Mouse (Mus musculus): ENCODE results near the gene Ncaph2. TPM values are rescaled to one million over a fixed set of nuclear protein-coding genes. Genes with fewer than 3 reads are reported as not detected.
A peak's percentile ranks its signal among the peaks of the same experiment; 100 is the strongest.

Gene Ncaph2
- polyA plus RNA-seq, 1 experiment from 2014 or later: 186 TPM

DNA sequence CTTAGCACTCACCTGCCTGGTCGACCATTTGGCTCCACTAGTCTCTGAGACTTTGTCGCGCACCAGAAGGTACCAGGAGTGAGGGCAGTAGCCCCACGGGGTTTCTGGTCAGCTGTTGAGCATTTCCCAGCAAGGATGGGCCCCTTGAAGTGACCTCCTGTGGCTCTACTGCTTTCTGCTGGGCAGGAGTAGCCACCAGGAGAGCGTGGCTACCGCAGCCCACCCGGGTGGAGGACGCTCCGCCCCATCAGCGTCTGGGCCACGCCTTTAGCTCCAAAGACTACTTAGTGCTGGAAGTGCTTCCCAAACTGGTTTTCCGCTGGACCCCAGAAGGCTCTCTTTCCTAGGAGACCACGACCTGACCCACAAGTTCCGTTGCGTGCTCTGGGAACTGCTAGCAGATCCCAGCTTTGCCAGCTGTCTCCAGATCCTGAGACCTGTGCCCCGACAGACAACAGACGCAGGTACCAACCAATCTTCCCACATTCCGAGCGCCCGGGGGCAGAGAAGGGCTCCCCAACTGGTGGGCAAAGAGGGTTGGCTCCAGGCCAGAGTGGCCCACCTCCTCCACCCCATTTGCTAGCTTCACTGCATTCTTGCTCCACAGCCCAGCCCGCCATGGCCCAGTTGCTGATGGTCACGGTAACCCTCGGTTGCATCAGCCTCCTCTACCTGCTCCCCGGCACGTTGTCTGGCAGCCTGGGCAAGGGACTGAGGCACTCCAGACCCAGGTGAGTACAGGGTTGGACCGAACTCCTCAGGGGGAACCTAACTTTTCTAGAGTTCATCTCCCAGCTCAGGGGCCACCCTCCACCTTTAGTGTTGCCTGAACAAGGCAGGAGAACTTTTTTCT is 32.6 kb upstream of the Ncaph2 start, which contains the start of gene Adm2:
Adm2 (plus strand) TSS at position 51 of the 853 bp plus-strand sequence.
- H3K9me3 ChIP-seq: no peaks in the 10 kb centered on the region
- no peak within 1 kb of the TSS for H3K27ac ChIP-seq
- peaks cover 9% of the 10 kb centered on the region; the same call in 1 of the 2 replicates for H3K4me1 ChIP-seq
- H3K36me3 ChIP-seq (replicated peaks): no peaks in the 10 kb centered on the region
- 10% methylated on average over 26 of the region's 26 CpGs for WGBS
- H3K27me3 ChIP-seq: peaks cover 30% of the 10 kb centered on the region
- no peak within 1 kb of the TSS for H3K4me3 ChIP-seq (replicated peaks)
- no peak within 1 kb of the TSS for H3K9ac ChIP-seq
- ATAC-seq (ENCODE audit: low FRiP score): no peak
- peak within 1 kb of the TSS; percentile 38 for H3K4me2 ChIP-seq

DNA sequence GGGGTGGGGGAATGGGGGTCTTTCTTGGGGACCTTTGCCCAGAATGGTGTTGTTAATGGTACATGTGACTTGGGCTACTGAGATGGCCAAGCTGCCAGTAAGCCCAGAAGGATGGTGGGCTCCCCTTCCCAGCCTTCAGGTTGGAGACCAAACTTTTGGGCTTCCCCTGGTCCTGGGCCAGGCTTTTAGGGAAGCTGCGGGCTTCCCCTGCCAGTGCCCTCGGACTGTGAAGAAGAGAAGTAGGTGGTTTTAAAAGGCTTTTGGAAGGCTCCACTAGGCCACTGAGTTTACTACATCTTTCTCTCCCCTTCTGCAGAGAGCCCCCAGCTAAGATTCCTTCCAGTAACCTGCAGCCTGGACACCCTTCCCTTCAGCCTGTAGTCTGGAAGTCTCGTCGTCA is 31.9 kb upstream of the Ncaph2 start:
- peaks cover 30% of the 10 kb centered on the region for H3K27me3 ChIP-seq
- 89% methylated on average over 4 of the region's 4 CpGs for WGBS
- H3K4me2 ChIP-seq: no peak overlapping the region
- no peaks in the 10 kb centered on the region for H3K36me3 ChIP-seq (replicated peaks)
- no peak for ATAC-seq (ENCODE audit: low FRiP score)
- H3K9me3 ChIP-seq: no peaks in the 10 kb centered on the region
- H3K27ac ChIP-seq: no peak overlapping the region
- no peak overlapping the region for H3K9ac ChIP-seq
- H3K4me1 ChIP-seq: peaks cover 9% of the 10 kb centered on the region; the same call in 1 of the 2 replicates
- no peak overlapping the region for H3K4me3 ChIP-seq (replicated peaks)

DNA sequence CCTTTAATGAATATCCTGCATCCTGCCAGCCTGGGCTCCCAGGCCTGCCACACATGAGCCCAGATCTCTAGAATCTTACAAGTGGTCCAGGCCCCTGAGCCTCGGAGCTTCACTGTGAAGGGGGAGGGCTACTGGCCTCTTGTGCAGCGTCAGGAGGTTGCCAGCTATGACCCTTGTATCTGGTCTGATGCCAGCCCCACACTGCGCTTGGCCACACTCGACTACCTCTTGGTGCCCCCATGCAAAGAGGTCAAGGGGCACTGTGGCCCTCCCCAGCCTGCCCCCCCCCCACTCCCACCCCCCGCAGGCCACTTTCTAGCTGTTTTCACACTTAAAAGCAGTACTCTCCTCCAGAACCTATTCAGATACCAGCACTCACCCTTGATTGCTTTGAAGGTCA is 29.1 kb upstream of the Ncaph2 start:
- no peak overlapping the region for H3K4me3 ChIP-seq (replicated peaks)
- no peak for ATAC-seq (ENCODE audit: low FRiP score)
- WGBS: 73% methylated on average over 5 of the region's 5 CpGs

DNA sequence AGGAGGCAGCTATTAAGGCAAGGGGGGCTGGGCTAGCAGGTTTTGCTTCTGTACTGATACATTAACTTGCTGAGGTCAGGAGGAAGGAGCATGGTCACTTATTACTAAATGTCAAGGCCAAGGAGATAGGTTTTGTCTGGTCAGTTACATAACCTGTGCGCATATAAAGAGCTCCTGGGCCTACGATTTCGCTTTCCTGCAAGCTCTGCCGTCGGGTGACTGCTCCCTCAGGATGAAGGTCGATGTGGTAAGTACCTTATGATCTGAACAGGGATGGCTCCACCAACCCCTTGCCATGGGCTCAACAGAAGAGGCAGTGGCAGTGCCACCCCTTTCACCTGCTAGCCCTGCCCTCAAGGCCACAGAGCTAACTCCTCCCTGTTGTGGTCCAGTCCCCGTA is 21.2 kb upstream of the Ncaph2 start, which contains the start of gene Miox:
Miox (plus strand) TSS at position 128 of the 400 bp plus-strand sequence.
- 90% methylated on average over 7 of the region's 7 CpGs for WGBS

More for the DNA sequence above, 29.1 kb upstream of the Ncaph2 start:
- no peaks in the 10 kb centered on the region for H3K9me3 ChIP-seq
- peaks cover 9% of the 10 kb centered on the region; the same call in 1 of the 2 replicates for H3K4me1 ChIP-seq
- H3K9ac ChIP-seq: no peak overlapping the region
- H3K36me3 ChIP-seq (replicated peaks): no peaks in the 10 kb centered on the region
- H3K27ac ChIP-seq: no peak overlapping the region
- no peak overlapping the region for H3K4me2 ChIP-seq
- H3K27me3 ChIP-seq: peaks cover 22% of the 10 kb centered on the region

DNA sequence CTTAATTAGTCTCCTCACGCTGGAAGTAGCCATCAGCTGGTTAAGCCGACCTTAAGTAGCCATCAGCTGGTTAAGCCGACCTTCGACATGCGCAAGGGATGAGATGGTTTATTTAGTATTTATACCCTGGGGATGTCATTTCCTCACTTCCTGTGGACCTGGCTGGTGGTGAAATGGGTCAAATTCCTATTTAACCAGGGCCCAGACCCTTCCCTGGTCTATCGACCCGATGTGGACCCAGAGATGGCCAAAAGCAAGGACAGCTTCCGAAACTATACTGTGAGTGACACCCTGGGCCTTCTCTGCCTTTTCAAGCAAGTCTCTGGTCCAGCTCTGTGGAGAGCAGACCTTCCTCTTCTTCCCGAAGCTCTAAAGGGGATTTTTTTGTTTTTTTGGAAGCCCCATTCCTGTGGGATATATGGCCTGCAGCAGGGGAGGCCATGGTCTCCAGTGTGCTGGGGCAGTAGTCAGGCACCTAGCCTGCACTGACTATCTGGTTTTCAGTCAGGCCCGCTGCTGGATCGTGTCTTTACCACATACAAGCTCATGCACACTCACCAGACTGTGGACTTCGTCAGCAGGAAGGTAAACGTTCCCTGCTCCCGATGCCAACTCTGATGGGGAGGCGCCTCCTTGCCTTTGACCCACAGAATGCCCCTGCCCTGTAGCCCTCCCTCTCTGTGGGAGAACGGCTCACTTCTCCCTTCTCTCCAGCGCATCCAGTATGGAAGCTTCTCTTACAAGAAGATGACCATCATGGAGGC is 20.6 kb upstream of the Ncaph2 start:
- 85% methylated on average over 17 of the region's 17 CpGs for WGBS
- no peaks in the 10 kb centered on the region for H3K36me3 ChIP-seq (replicated peaks)

More for the DNA sequence above, 21.2 kb upstream of the Ncaph2 start, which contains the start of gene Miox:
- Histone ChIP-seq H3K9ac (no peak within 1 kb of the TSS), H3K27me3 (no peaks in the 10 kb centered on the region), H3K27ac (no peak within 1 kb of the TSS), H3K4me2 (no peak within 1 kb of the TSS), H3K36me3 (replicated peaks) (no peaks in the 10 kb centered on the region), H3K4me3 (replicated peaks) (no peak within 1 kb of the TSS), H3K4me1 (no peaks in the 10 kb centered on the region), H3K9me3 (no peaks in the 10 kb centered on the region)
- no peak for ATAC-seq (ENCODE audit: low FRiP score)

DNA sequence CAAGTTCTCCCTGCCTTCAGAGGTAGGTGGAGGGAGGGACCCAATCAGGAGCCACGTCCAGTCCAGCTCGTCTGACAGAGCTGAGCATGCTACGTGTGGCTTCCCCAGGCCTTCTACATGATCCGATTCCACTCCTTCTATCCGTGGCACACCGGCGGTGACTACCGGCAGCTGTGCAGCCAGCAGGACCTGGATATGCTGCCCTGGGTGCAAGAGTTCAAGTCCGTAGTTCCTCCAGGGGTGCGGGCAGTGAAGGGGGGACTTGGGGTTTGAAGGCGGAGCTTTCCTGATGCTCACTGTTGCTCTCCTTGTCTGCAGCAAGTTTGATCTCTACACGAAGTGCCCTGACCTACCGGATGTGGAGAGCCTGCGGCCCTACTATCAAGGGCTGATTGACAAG is 19.1 kb upstream of the Ncaph2 start:
- Histone ChIP-seq H3K27me3 (no peaks in the 10 kb centered on the region), H3K9ac (no peak overlapping the region), H3K9me3 (no peaks in the 10 kb centered on the region), H3K4me3 (replicated peaks) (no peak overlapping the region), H3K27ac (no peak overlapping the region), H3K4me2 (no peak overlapping the region), H3K36me3 (replicated peaks) (no peaks in the 10 kb centered on the region), H3K4me1 (no peaks in the 10 kb centered on the region)
- WGBS: 86% methylated on average over 14 of the region's 14 CpGs
- no peak for ATAC-seq (ENCODE audit: low FRiP score)

More for the DNA sequence above, 20.6 kb upstream of the Ncaph2 start:
- Histone ChIP-seq H3K27me3 (no peaks in the 10 kb centered on the region), H3K27ac (no peak overlapping the region), H3K4me1 (no peaks in the 10 kb centered on the region), H3K9ac (no peak overlapping the region), H3K4me3 (replicated peaks) (no peak overlapping the region), H3K4me2 (no peak overlapping the region), H3K9me3 (no peaks in the 10 kb centered on the region)
- no peak for ATAC-seq (ENCODE audit: low FRiP score)

DNA sequence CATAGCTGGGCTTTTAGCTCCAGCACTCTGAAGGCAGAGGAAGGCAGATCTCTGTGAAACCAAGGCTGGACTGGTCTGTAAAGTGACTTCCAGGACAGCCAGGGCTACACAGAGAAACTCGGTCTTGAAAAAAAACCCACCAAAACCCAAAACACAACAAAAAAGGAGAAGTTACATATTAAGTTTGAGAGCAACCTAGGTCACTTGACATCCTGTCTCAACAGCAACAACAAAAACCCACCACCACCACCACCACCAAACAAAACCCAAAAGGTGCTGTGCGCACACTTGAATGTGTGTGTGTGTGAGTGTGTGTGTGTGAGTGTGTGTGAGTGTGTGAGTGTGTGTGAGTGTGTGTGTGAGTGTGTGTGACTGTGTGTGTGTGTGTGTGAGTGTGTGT is 15.8 kb upstream of the Ncaph2 start:
- 85% methylated on average over 2 of the region's 2 CpGs for WGBS
- no peak for ATAC-seq (ENCODE audit: low FRiP score)
- Histone ChIP-seq H3K9ac (no peak overlapping the region), H3K4me3 (replicated peaks) (no peak overlapping the region), H3K4me2 (no peak overlapping the region), H3K27me3 (no peaks in the 10 kb centered on the region), H3K4me1 (no peaks in the 10 kb centered on the region), H3K9me3 (no peaks in the 10 kb centered on the region), H3K36me3 (replicated peaks) (no peaks in the 10 kb centered on the region), H3K27ac (no peak overlapping the region)

DNA sequence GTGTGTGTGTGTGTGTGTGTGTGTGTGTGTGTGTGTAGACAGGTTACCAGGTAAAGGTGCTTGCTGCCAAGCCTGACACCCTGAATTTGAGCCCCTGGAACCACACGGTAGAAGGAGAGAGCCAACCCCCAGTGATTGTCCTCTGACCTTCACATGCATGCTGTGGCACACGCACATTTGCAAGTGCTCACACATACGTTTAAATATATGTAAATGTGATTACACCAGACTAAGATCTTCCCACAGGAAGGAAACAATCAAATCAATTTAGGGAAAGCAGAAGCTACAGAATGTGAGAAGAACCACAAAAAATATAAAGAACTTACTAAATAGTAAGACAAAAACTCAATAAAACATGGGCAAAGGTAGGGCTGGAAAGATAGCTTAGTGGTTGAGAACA is 15.4 kb upstream of the Ncaph2 start:
- Histone ChIP-seq H3K9ac (no peak overlapping the region), H3K27ac (no peak overlapping the region), H3K27me3 (no peaks in the 10 kb centered on the region), H3K4me1 (no peaks in the 10 kb centered on the region), H3K4me3 (replicated peaks) (no peak overlapping the region), H3K9me3 (no peaks in the 10 kb centered on the region), H3K36me3 (replicated peaks) (no peaks in the 10 kb centered on the region), H3K4me2 (no peak overlapping the region)
- 89% methylated on average over 3 of the region's 3 CpGs for WGBS
- no peak for ATAC-seq (ENCODE audit: low FRiP score)

DNA sequence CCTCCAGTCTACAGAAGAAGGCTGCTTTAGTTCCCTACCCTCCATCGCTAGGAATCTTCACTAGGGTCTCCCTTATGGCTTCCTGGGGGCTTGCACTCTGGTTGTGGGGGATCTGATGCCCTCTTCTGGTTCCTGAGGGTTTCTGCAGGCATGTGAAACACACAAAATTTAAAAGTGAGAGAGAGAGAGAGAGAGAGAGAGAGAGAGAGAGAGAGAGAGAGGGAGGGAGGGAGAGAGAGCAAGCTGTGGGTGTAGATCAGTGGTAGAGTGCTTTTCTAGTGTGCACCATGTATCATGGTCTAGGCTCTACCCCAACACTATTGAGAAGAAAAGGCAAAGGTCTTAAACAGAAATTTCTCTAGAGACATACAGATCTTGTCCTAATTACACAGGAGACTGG is 13.8 kb upstream of the Ncaph2 start:
- Histone ChIP-seq H3K36me3 (replicated peaks) (no peaks in the 10 kb centered on the region), H3K4me1 (no peaks in the 10 kb centered on the region), H3K27ac (no peak overlapping the region), H3K9me3 (no peaks in the 10 kb centered on the region), H3K27me3 (no peaks in the 10 kb centered on the region), H3K9ac (no peak overlapping the region), H3K4me2 (no peak overlapping the region), H3K4me3 (replicated peaks) (no peak overlapping the region)
- 36% methylated on average over 1 of the region's 1 CpGs for WGBS
- no peak for ATAC-seq (ENCODE audit: low FRiP score)

DNA sequence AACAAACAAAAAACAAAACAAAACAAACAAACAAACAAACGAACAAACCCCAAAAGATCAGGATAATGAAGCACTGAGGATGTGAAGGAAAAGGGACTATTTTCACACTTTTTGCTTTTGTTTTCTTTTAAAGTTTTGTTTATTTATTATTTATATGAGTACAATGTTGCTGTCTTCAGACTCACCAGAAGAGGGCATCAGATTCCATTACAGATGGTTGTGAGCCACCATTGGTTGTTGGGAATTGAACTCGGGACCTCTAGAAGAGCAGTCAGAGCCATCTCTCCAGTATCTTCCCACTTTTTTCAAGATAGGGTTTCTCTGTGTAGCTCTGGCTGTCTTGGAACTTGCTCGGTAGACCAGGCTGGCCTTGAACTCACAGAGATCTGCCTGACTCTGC is 12.2 kb upstream of the Ncaph2 start:
- 85% methylated on average over 3 of the region's 3 CpGs for WGBS

DNA sequence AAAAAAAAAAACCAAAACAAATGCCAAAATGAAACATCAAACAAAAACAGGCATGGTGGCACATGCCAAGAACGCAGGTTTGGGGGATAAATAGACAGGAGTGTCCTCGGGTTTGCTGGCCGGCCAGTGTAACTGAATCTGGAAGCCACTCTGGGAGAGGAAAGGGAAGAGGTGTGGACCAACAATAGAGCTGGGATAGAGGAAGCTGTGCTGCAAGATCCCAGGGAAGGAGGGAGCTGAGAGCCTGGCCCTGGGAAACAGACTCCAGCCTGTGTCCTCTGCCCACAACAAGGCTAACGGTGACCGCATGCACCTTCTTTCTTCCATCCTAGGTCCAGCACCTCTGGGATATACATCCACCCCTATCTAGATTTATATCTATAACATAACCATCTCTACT is 5.1 kb upstream of the Ncaph2 start:
- Histone ChIP-seq H3K9me3 (no peaks in the 10 kb centered on the region), H3K4me2 (no peak overlapping the region), H3K4me1 (peaks cover 18% of the 10 kb centered on the region), H3K9ac (no peak overlapping the region), H3K27me3 (no peaks in the 10 kb centered on the region), H3K4me3 (replicated peaks) (no peak overlapping the region), H3K36me3 (replicated peaks) (peaks cover 42% of the 10 kb centered on the region), H3K27ac (no peak overlapping the region)
- 87% methylated on average over 5 of the region's 5 CpGs for WGBS
- ATAC-seq (ENCODE audit: low FRiP score): no peak

More for the DNA sequence above, 12.2 kb upstream of the Ncaph2 start:
- Histone ChIP-seq H3K4me1 (no peaks in the 10 kb centered on the region), H3K4me2 (no peak overlapping the region), H3K4me3 (replicated peaks) (no peak overlapping the region), H3K27me3 (no peaks in the 10 kb centered on the region), H3K9ac (no peak overlapping the region), H3K27ac (no peak overlapping the region), H3K36me3 (replicated peaks) (no peaks in the 10 kb centered on the region), H3K9me3 (no peaks in the 10 kb centered on the region)
- no peak for ATAC-seq (ENCODE audit: low FRiP score)

DNA sequence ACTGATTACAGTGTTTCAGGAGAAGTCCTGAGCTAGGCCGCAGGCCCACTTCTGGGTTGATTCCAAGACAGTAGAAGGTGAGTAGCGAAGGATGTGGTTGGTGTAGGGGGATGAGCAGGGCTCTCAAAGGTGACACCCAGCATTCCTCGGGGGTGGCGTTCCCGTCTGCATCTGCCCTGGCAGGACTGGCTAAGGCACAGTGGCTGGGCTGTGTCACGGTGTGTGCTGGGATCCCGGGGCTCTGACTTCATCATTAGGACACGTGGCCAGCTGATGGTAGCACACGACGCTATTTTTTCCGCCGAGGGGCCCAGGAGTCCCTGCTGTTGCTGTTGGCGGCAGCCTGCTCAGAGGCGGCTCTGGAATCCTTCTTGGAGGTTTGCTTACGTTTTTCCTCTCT is 4.2 kb upstream of the Ncaph2 start:
- Histone ChIP-seq H3K4me3 (replicated peaks) (no peak overlapping the region), H3K36me3 (replicated peaks) (peaks cover 42% of the 10 kb centered on the region), H3K27ac (no peak overlapping the region), H3K9ac (no peak overlapping the region), H3K27me3 (no peaks in the 10 kb centered on the region), H3K4me1 (peaks cover 18% of the 10 kb centered on the region), H3K4me2 (no peak overlapping the region), H3K9me3 (no peaks in the 10 kb centered on the region)
- ATAC-seq (ENCODE audit: low FRiP score): no peak
- 89% methylated on average over 15 of the region's 15 CpGs for WGBS

Data from forebrain, embryonic 12.5 days (tissue).